Mouse (Mus musculus) kidney, postnatal 36 days (tissue): ENCODE results near the gene 2900026A02Rik.

ENCODE experiments used
- DNase-seq, 2 experiments: peaks; one replicate each; pipeline ENCODE4 v3.0.0; 2021 to 2022; ENCODE audit warnings: mixed read lengths in 2 of 2

Gene 2900026A02Rik

GRCm38 (mm10) chr5:113221147-113221865 is at the start of gene 2900026A02Rik:
Gene 2900026A02Rik (minus strand): TSS chr5:113221236.
- peak; percentile 81 to 95 for DNase-seq

GRCm38 (mm10) chr5:113270043-113270442 is 49.0 kb upstream of the 2900026A02Rik start:
- no peak for DNase-seq

GRCm38 (mm10) chr5:113268246-113268645 is 47.2 kb upstream of the 2900026A02Rik start:
- DNase-seq: no peak

GRCm38 (mm10) chr5:113265637-113266036 is 44.6 kb upstream of the 2900026A02Rik start:
- no peak for DNase-seq

- no peak for DNase-seq
Observed at GRCm38 (mm10) chr5:113250806-113251205, 29.8 kb upstream of the 2900026A02Rik start.

- DNase-seq: no peak
Observed at GRCm38 (mm10) chr5:113249263-113249930, 28.4 kb upstream of the 2900026A02Rik start.

- DNase-seq: peak in 1 of 2 experiments; percentile 19
Observed at GRCm38 (mm10) chr5:113230196-113230595, 9.2 kb upstream of the 2900026A02Rik start.

GRCm38 (mm10) chr5:113226632-113227102 is 5.6 kb upstream of the 2900026A02Rik start, which contains the start of gene Tmem211:
Gene Tmem211 (plus strand): TSS chr5:113226909.
- peak; percentile 88 to 95 for DNase-seq

- DNase-seq: no peak
Observed at GRCm38 (mm10) chr5:113225686-113226435, 4.8 kb upstream of the 2900026A02Rik start.

GRCm38 (mm10) chr5:113225271-113225670 is 4.2 kb upstream of the 2900026A02Rik start:
- DNase-seq: no peak

- peak; percentile 40 to 58 for DNase-seq
Observed at GRCm38 (mm10) chr5:113223888-113224287, 2.9 kb upstream of the 2900026A02Rik start.

GRCm38 (mm10) chr5:113220383-113221146 is 471 bp downstream of the 2900026A02Rik start:
- DNase-seq: peak; percentile 87 to 90

- peak in 1 of 2 experiments; percentile 55 for DNase-seq
Observed at GRCm38 (mm10) chr5:113219876-113220275, 1.2 kb downstream of the 2900026A02Rik start.

GRCm38 (mm10) chr5:113219450-113219849 is 1.6 kb downstream of the 2900026A02Rik start:
- peak; percentile 54 to 74 for DNase-seq

- peak in 1 of 2 experiments; percentile 46 for DNase-seq
Observed at GRCm38 (mm10) chr5:113218617-113219235, 2.3 kb downstream of the 2900026A02Rik start.

- DNase-seq: peak; percentile 60 to 71
Observed at GRCm38 (mm10) chr5:113217076-113217475, 4.0 kb downstream of the 2900026A02Rik start.

- DNase-seq: peak; percentile 87 to 90
Observed at GRCm38 (mm10) chr5:113216328-113216960, 4.6 kb downstream of the 2900026A02Rik start.

- DNase-seq: peak in 1 of 2 experiments; percentile 46
Observed at GRCm38 (mm10) chr5:113215610-113216011, 5.4 kb downstream of the 2900026A02Rik start.

GRCm38 (mm10) chr5:113214455-113214854 is 6.6 kb downstream of the 2900026A02Rik start:
- DNase-seq: peak; percentile 83 to 86

GRCm38 (mm10) chr5:113214041-113214440 is 7.0 kb downstream of the 2900026A02Rik start:
- no peak for DNase-seq
